Mouse (Mus musculus) C2C12 (cell line): Measurements from ENCODE around the gene Gm49337. TPM values are rescaled to one million over a fixed set of nuclear protein-coding genes. Genes with fewer than 3 reads are reported as not detected.

Experiments
- H3K27me3 ChIP-seq: one replicate; pipeline ENCODE4 v1.6.1; 2011; ENCODE audit not compliant: control insufficient read depth, insufficient read depth, insufficient read length
- H3K36me3 ChIP-seq: one replicate; pipeline ENCODE4 v1.6.1; 2011; ENCODE audit not compliant: control insufficient read depth, insufficient read depth
- H3K4me3 ChIP-seq: one replicate; pipeline ENCODE4 v1.5.1; 2011; ENCODE audit warnings: mild to moderate bottlenecking, control low read depth; ENCODE audit not compliant: poor library complexity, insufficient read depth, severe bottlenecking
- H3K79me2 ChIP-seq: one replicate; pipeline ENCODE4 v1.6.1; 2011; ENCODE audit not compliant: control insufficient read depth, insufficient read depth
- H3K79me3 ChIP-seq: one replicate; pipeline ENCODE4 v1.6.1; 2011; ENCODE audit warnings: low read depth, control low read depth
- H3ac ChIP-seq: one replicate; pipeline ENCODE3; 2011; ENCODE audit warnings: low read depth; ENCODE audit not compliant: control insufficient read depth, insufficient read length
- CEBPB ChIP-seq: IDR thresholded peaks from one replicate; pipeline ENCODE4 v1.6.1; 2011; ENCODE audit warnings: low read depth, mild to moderate bottlenecking, control low read depth, moderate library complexity
- CTCF ChIP-seq: IDR thresholded peaks from one replicate; pipeline ENCODE4 v1.5.1; 2011; ENCODE audit not compliant: control insufficient read depth, insufficient read depth, insufficient read length
- FOSL1 ChIP-seq: IDR thresholded peaks from one replicate; pipeline ENCODE4 v1.8.0; 2011; ENCODE audit warnings: mild to moderate bottlenecking, low read length; ENCODE audit not compliant: poor library complexity, insufficient read depth, severe bottlenecking
- MAX ChIP-seq: IDR thresholded peaks from one replicate; pipeline ENCODE4 v1.6.1; 2011; ENCODE audit warnings: mild to moderate bottlenecking, control low read depth
- MYOD1 ChIP-seq: IDR thresholded peaks from one replicate; pipeline ENCODE4 v1.6.1; 2011; ENCODE audit warnings: low read depth; ENCODE audit not compliant: control insufficient read depth, insufficient read length
- MYOG ChIP-seq: IDR thresholded peaks from one replicate; pipeline ENCODE4 v1.6.1; 2011; ENCODE audit not compliant: control insufficient read depth, insufficient read length; ENCODE audit errors: extremely low read depth
- USF1 ChIP-seq: IDR thresholded peaks from one replicate; pipeline ENCODE4 v1.6.1; 2011; ENCODE audit warnings: low read depth, mild to moderate bottlenecking, control low read depth, moderate library complexity
- polyA plus RNA-seq: library from polyadenylated mRNA; unstranded; fragments of >200 nt; fragmentation: generic; extraction: Trizol; gene quantifications from one replicate; pipeline ENCODE4 v1.2.1, GENCODE M21; 2012; ENCODE audit warnings: missing spikeins

The Gm49337 gene
- polyA plus RNA-seq, 1 experiment = not detected

DNA sequence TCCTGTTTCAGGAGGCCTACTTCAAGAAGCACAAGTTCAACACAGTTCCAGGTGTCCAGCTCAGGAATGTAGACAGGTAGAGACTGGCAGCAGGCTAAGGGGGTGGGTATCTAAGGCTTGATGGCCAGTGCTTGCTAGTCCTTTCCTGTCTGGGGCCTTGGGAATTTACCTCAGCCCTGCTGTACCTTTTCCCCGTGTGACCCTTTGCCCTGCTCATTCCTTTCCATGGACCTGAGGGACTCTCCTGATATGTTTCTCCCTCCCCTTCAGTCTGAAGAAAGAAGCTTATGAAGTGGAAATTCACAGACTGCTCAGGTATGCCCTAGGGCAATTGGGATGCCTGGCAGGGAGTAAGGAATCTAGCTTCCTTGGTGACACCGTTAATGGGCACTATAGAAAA is 15.3 kb upstream of the Gm49337 start:
- Histone ChIP-seq H3K27me3 (no peaks in the 10 kb centered on the region), H3ac (no peak overlapping the region), H3K36me3 (peaks cover 90% of the 10 kb centered on the region), H3K4me3 (no peak overlapping the region), H3K79me2 (peaks cover 11% of the 10 kb centered on the region), H3K79me3 (peaks cover 4% of the 10 kb centered on the region)
- TF ChIP-seq CTCF = no peak

DNA sequence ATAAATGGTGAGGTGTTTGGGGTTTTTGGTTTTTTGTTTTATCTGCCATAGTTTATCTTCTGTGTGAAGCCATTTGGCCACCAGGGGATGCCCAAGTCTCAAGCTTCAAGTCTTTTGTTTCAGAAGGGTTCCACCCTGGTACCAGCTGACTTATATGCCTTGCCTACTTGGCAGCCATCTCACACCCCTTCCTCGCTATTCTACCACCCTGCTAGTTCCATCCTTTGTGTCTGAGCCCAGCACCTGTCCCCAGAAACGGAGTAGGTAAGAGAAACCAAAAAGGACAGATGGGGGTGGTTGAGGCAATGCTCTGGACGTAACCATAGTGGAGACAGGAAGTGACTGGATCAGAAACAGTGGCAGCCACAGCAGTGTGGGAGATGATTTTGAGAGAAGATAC is 13.3 kb upstream of the Gm49337 start:
- H3K79me2 ChIP-seq = no peaks in the 10 kb centered on the region
- no peaks in the 10 kb centered on the region for H3K79me3 ChIP-seq
- no peak overlapping the region for H3K4me3 ChIP-seq
- H3K27me3 ChIP-seq = no peaks in the 10 kb centered on the region
- peaks cover 69% of the 10 kb centered on the region for H3K36me3 ChIP-seq
- TF ChIP-seq USF1 (no peak), MAX (no peak), CTCF (no peak), CEBPB (no peak), FOSL1 (no peak), MYOG (no peak), MYOD1 (no peak)
- no peak overlapping the region for H3ac ChIP-seq

DNA sequence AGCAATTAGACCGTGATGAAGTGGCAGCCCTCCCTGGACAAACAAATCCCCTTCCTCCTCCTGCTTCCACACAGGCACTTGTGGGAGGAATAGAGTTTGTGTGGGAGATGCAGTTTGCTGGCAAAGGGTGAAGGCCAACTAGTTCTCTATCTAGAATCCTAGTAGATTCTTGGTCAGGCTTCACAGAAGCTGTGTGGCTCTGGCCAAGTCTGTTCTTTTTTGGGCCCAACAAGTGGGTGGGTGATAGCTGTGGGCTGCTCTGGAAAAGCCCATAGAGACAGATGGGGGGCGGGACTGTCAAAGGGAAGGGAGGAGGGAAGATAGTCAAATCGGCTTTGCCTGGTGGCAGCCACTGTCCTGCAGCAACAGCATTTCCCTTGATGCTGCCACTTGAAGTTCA is 12.4 kb upstream of the Gm49337 start:
- TF ChIP-seq MYOD1 = no peak
- no peak for TF ChIP-seq CTCF
- TF ChIP-seq FOSL1 = no peak
- no peak for TF ChIP-seq MYOG
- TF ChIP-seq CEBPB = no peak
- TF ChIP-seq USF1 = no peak
- no peak for TF ChIP-seq MAX
- Histone ChIP-seq H3K79me3 (no peaks in the 10 kb centered on the region), H3K36me3 (peaks cover 62% of the 10 kb centered on the region), H3K79me2 (no peaks in the 10 kb centered on the region), H3K4me3 (no peak overlapping the region), H3ac (no peak overlapping the region), H3K27me3 (no peaks in the 10 kb centered on the region)

DNA sequence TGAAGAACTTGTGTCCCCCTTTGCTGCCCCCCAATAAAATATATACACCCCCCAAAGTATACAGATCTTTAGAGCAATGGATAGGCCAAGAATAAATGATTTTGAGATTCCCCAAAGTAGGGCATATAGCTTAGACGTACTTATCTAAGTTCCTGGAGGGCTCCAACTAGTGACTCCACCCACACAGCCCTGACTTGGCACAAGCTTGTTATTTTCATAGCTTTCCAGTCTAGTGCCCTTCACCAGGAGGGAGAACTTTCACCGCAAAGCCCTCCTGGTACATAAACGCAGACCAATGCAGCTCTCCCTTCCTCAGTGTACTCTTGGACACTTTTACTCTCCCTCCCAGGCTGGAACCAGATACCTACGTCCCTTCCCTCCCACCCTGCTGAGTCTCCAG is 11.0 kb upstream of the Gm49337 start:
- Histone ChIP-seq H3K27me3 (no peaks in the 10 kb centered on the region), H3K36me3 (peaks cover 48% of the 10 kb centered on the region), H3K79me2 (no peaks in the 10 kb centered on the region), H3K79me3 (no peaks in the 10 kb centered on the region), H3K4me3 (no peak overlapping the region), H3ac (no peak overlapping the region)
- TF ChIP-seq MYOD1 (no peak), CEBPB (no peak), MAX (no peak), CTCF (no peak), FOSL1 (no peak), USF1 (no peak), MYOG (no peak)

DNA sequence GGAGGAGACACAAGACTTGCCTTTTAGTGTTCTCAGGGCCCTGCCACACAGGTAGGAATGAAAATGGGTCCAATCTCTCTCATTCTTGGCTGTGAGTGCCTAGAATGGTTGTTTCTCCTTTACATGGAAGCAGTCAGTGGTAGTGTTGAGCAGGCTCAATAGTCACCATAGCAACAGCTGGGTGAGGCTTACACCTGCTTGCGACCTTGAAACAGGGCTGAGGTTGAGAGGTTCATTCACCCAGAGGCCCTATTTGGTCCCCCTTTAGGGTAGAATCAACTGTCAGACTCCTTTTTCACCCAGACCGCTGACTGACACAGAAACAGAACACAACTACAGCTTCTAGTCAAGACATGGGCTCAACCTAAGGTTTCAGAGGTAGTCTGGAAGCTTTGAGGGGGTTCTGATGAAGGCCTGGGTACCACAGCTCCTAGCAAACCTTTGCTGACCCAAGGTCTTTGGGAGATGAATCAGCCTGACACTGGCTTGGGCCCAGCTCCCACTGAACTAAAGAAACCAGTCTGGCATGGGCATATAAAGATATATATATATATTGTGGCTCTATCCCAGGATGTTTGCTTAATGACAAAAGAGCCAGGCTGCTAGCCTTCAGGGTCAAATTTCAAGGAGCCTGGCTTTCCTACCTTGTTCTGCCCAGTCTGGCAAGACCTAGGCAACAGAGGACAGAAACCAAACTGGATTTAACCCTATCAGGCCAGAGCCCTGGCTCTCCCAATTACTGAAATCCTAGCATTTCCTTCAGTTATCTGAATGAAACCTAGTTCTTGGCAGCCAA is 8.2 kb upstream of the Gm49337 start:
- no peaks in the 10 kb centered on the region for H3K79me3 ChIP-seq
- H3K4me3 ChIP-seq = no peak overlapping the region
- TF ChIP-seq MAX (no peak), MYOG (no peak), CTCF (no peak), USF1 (no peak), CEBPB (no peak), FOSL1 (no peak), MYOD1 (no peak)
- no peaks in the 10 kb centered on the region for H3K79me2 ChIP-seq
- peaks cover 21% of the 10 kb centered on the region for H3K36me3 ChIP-seq
- H3K27me3 ChIP-seq = no peaks in the 10 kb centered on the region
- H3ac ChIP-seq = no peak overlapping the region

DNA sequence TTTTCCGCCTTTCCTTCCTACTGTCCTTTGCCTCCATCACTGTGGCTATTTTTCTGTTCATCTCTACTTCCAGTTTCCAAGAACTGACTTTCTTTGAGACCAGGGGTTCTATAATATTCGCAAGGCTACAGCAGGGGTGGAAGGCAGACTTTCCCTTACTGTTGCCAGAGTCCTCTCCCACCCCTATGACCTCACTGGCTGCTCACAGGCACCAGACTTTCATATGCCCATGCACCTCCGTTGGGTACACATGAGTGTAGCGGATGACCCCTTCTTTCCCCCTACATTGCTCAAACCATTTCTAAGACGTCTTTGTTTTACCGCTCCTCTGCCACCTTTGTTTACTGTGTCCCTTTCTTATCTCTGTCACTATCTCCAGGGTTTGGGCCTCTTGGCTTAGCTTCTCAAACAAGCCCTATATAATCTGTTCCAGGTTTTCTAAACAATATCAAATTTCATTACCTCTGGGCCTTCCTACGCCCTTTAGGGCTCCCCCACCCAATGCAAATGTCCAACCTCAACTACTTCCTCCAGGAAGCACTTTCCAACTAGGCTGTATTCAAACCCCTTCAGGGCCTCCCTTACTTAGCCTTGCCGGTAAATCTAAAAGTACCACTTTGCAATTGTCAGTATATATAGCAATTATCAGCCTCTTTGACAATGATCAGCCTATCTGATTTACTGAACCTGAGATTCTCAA is 7.3 kb upstream of the Gm49337 start:
- peaks cover 12% of the 10 kb centered on the region for H3K36me3 ChIP-seq
- H3K4me3 ChIP-seq = no peak overlapping the region
- H3K79me2 ChIP-seq = no peaks in the 10 kb centered on the region
- no peaks in the 10 kb centered on the region for H3K79me3 ChIP-seq
- no peak overlapping the region for H3ac ChIP-seq
- TF ChIP-seq USF1 (no peak), MYOD1 (no peak), MAX (no peak), FOSL1 (no peak), CEBPB (no peak), MYOG (no peak), CTCF (no peak)
- H3K27me3 ChIP-seq = no peaks in the 10 kb centered on the region
